Mouse (Mus musculus): ENCODE results near the gene Gm45062. TPM values are rescaled to one million over a fixed set of nuclear protein-coding genes. Genes with fewer than 3 reads are reported as not detected.
A peak's percentile ranks its signal among the peaks of the same experiment; 100 is the strongest.
"Not testable (repeated sequence)": the region's sequence is repeated elsewhere in the genome, so short reads cannot be mapped to it uniquely, and the experiment has no call there.

The Gm45062 gene
- total RNA-seq, 4 experiments from 2014 or later, result 0.07 to 1.5 (median 1.1) TPM; not detected in 1

- peak; percentile 30 for DNase-seq
These were observed 251.0 kb downstream of the Gm45062 start for GRCm38 (mm10) chr6:8509961-8510863.

- DNase-seq, result no peak
These were observed 251.7 kb downstream of the Gm45062 start for GRCm38 (mm10) chr6:8510864-8511428.

- no peak for DNase-seq
These were observed 252.2 kb downstream of the Gm45062 start for GRCm38 (mm10) chr6:8511447-8511846.

- no peak for DNase-seq
These were observed 253.2 kb downstream of the Gm45062 start for GRCm38 (mm10) chr6:8512416-8512815.

- DNase-seq, result no peak
These were observed 260.4 kb downstream of the Gm45062 start for GRCm38 (mm10) chr6:8519687-8520086.

GRCm38 (mm10) chr6:8521231-8521630 is 262.0 kb downstream of the Gm45062 start:
- DNase-seq, result no peak

GRCm38 (mm10) chr6:8524717-8525116 is 265.5 kb downstream of the Gm45062 start:
- no peak for DNase-seq

- DNase-seq, result no peak
These were observed 272.0 kb downstream of the Gm45062 start for GRCm38 (mm10) chr6:8531104-8531894.

GRCm38 (mm10) chr6:8536944-8537343 is 277.7 kb downstream of the Gm45062 start:
- DNase-seq, result no peak

- not testable (repeated sequence) for DNase-seq
These were observed 282.3 kb downstream of the Gm45062 start for GRCm38 (mm10) chr6:8541531-8541930.

- no peak for DNase-seq
These were observed 285.6 kb downstream of the Gm45062 start for GRCm38 (mm10) chr6:8544822-8545221.

GRCm38 (mm10) chr6:8545780-8546179 is 286.5 kb downstream of the Gm45062 start:
- DNase-seq, result no peak

GRCm38 (mm10) chr6:8551155-8551554 is 291.9 kb downstream of the Gm45062 start:
- DNase-seq, result no peak

- DNase-seq, result no peak
These were observed 297.8 kb downstream of the Gm45062 start for GRCm38 (mm10) chr6:8556849-8557571.

- DNase-seq, result no peak
These were observed 301.4 kb downstream of the Gm45062 start for GRCm38 (mm10) chr6:8560682-8561081.

- no peak for DNase-seq
These were observed 323.1 kb downstream of the Gm45062 start for GRCm38 (mm10) chr6:8582377-8582776.

GRCm38 (mm10) chr6:8583892-8584291 is 324.6 kb downstream of the Gm45062 start:
- no peak for DNase-seq

GRCm38 (mm10) chr6:8591665-8592064 is 332.4 kb downstream of the Gm45062 start:
- DNase-seq, result no peak

- no peak for DNase-seq
These were observed 358.1 kb downstream of the Gm45062 start for GRCm38 (mm10) chr6:8617369-8617768.

GRCm38 (mm10) chr6:8619582-8620350 is 360.5 kb downstream of the Gm45062 start:
- DNase-seq, result no peak

GRCm38 (mm10) chr6:8623045-8623444 is 363.8 kb downstream of the Gm45062 start:
- DNase-seq, result no peak

GRCm38 (mm10) chr6:8628226-8628625 is 369.0 kb downstream of the Gm45062 start:
- DNase-seq, result no peak

Data from adrenal gland, adult 8-10 months (tissue).